Mouse (Mus musculus): ENCODE measurements around the gene Rgs8. TPM values are rescaled to one million over a fixed set of nuclear protein-coding genes. Genes with fewer than 3 reads are reported as not detected.

Rgs8 gene
- polyA plus RNA-seq, 1 experiment from 2014 or later, result 0.61 TPM

GRCm38 (mm10) chr1:153740775-153741400 lies 88.1 kb downstream of the Rgs8 start:
- 0 out of 2 replicates have a peak, but pooled peaks cover 5% of the 10 kb centered on the region for H3K36me3 ChIP-seq
- H3K9me3 ChIP-seq (replicated peaks), result no peaks in the 10 kb centered on the region
- H3K4me3 ChIP-seq, result peak overlapping the region; percentile 53
- WGBS, result 31% methylated on average over 12 of the region's 12 CpGs
- peak overlapping the region; percentile 62; the same call in 1 of the 2 replicates for H3K27ac ChIP-seq
- peaks cover 33% of the 10 kb centered on the region for H3K4me1 ChIP-seq
- no peak for DNase-seq (ENCODE audit: low spot score)
- H3K27me3 ChIP-seq (ENCODE audit: low read depth, poor library complexity, severe bottlenecking), result peaks cover 63% of the 10 kb centered on the region

- Histone ChIP-seq H3K4me3 (peak overlapping the region; percentile 53; the same call in 1 of the 2 replicates), H3K27me3 (ENCODE audit: low read depth, poor library complexity, severe bottlenecking) (peaks cover 61% of the 10 kb centered on the region), H3K36me3 (0 out of 2 replicates have a peak, but pooled peaks cover 5% of the 10 kb centered on the region), H3K9me3 (replicated peaks) (no peaks in the 10 kb centered on the region), H3K4me1 (peaks cover 31% of the 10 kb centered on the region), H3K27ac (no peak overlapping the region)
- 76% methylated on average over 18 of the region's 18 CpGs for WGBS
- DNase-seq (ENCODE audit: low spot score), result no peak
These were observed 88.9 kb downstream of the Rgs8 start for GRCm38 (mm10) chr1:153741551-153742316.

GRCm38 (mm10) chr1:153742374-153743155 lies 89.7 kb downstream of the Rgs8 start:
- peaks cover 23% of the 10 kb centered on the region for H3K4me1 ChIP-seq
- DNase-seq (ENCODE audit: low spot score), result peak; percentile 82
- no peaks in the 10 kb centered on the region for H3K9me3 ChIP-seq (replicated peaks)
- H3K36me3 ChIP-seq, result 0 out of 2 replicates have a peak, but pooled peaks cover 5% of the 10 kb centered on the region
- peaks cover 54% of the 10 kb centered on the region for H3K27me3 ChIP-seq (ENCODE audit: low read depth, poor library complexity, severe bottlenecking)
- 64% methylated on average over 11 of the region's 11 CpGs for WGBS
- H3K27ac ChIP-seq, result no peak overlapping the region
- H3K4me3 ChIP-seq, result no peak overlapping the region

- 87% methylated on average over 14 of the region's 14 CpGs for WGBS
- Histone ChIP-seq H3K36me3 (0 out of 2 replicates have a peak, but pooled peaks cover 5% of the 10 kb centered on the region), H3K27me3 (ENCODE audit: low read depth, poor library complexity, severe bottlenecking) (peaks cover 18% of the 10 kb centered on the region), H3K4me3 (no peak overlapping the region), H3K4me1 (peaks cover 17% of the 10 kb centered on the region), H3K9me3 (replicated peaks) (no peaks in the 10 kb centered on the region), H3K27ac (no peak overlapping the region)
- no peak for DNase-seq (ENCODE audit: low spot score)
These were observed 93.4 kb downstream of the Rgs8 start for GRCm38 (mm10) chr1:153746119-153746670.

GRCm38 (mm10) chr1:153746728-153747127 lies 93.9 kb downstream of the Rgs8 start:
- Histone ChIP-seq H3K4me1 (peaks cover 18% of the 10 kb centered on the region), H3K9me3 (replicated peaks) (no peaks in the 10 kb centered on the region), H3K27me3 (ENCODE audit: low read depth, poor library complexity, severe bottlenecking) (peaks cover 13% of the 10 kb centered on the region), H3K27ac (no peak overlapping the region), H3K36me3 (0 out of 2 replicates have a peak, but pooled peaks cover 5% of the 10 kb centered on the region), H3K4me3 (no peak overlapping the region)
- WGBS, result 5% methylated on average over 12 of the region's 12 CpGs
- peak; percentile 83 for DNase-seq (ENCODE audit: low spot score)

- WGBS, result 84% methylated on average over 12 of the region's 12 CpGs
These were observed 95.2 kb downstream of the Rgs8 start for GRCm38 (mm10) chr1:153747861-153748530.

GRCm38 (mm10) chr1:153748549-153748948 lies 95.7 kb downstream of the Rgs8 start:
- WGBS, result 12% methylated on average over 1 of the region's 1 CpGs
- Histone ChIP-seq H3K36me3 (0 out of 2 replicates have a peak, but pooled peaks cover 5% of the 10 kb centered on the region), H3K27ac (peak overlapping the region; percentile 93), H3K4me3 (no peak overlapping the region; the same call in 1 of the 2 replicates), H3K4me1 (peaks cover 22% of the 10 kb centered on the region), H3K9me3 (replicated peaks) (no peaks in the 10 kb centered on the region), H3K27me3 (ENCODE audit: low read depth, poor library complexity, severe bottlenecking) (0 out of 2 replicates have a peak, but pooled peaks cover 6% of the 10 kb centered on the region)
- peak; percentile 57 for DNase-seq (ENCODE audit: low spot score)

More at GRCm38 (mm10) chr1:153747861-153748530, 95.2 kb downstream of the Rgs8 start:
- 0 out of 2 replicates have a peak, but pooled peaks cover 5% of the 10 kb centered on the region for H3K36me3 ChIP-seq
- no peak for DNase-seq (ENCODE audit: low spot score)
- H3K27me3 ChIP-seq (ENCODE audit: low read depth, poor library complexity, severe bottlenecking), result 0 out of 2 replicates have a peak, but pooled peaks cover 9% of the 10 kb centered on the region
- no peaks in the 10 kb centered on the region for H3K9me3 ChIP-seq (replicated peaks)
- peaks cover 22% of the 10 kb centered on the region for H3K4me1 ChIP-seq
- H3K4me3 ChIP-seq, result no peak overlapping the region
- no peak overlapping the region for H3K27ac ChIP-seq

- no peaks in the 10 kb centered on the region for H3K9me3 ChIP-seq (replicated peaks)
- H3K27ac ChIP-seq, result peak within 1 kb of the TSS; percentile 93
- peak; percentile 86 for DNase-seq (ENCODE audit: low spot score)
- H3K4me3 ChIP-seq, result peak within 1 kb of the TSS; percentile 51
- 5% methylated on average over 18 of the region's 18 CpGs for WGBS
- H3K36me3 ChIP-seq, result no peaks in the 10 kb centered on the region
- peaks cover 22% of the 10 kb centered on the region for H3K4me1 ChIP-seq
- 0 out of 2 replicates have a peak, but pooled peaks cover 4% of the 10 kb centered on the region for H3K27me3 ChIP-seq (ENCODE audit: low read depth, poor library complexity, severe bottlenecking)
These were observed 96.5 kb downstream of the Rgs8 start, which contains the start of gene Rnasel for GRCm38 (mm10) chr1:153749211-153749801. Gene Rnasel (plus strand): TSS chr1:153749426.

Other genes with a start within 250 kb of the Rgs8 start
- gene Shcbp1l, start 227.9 kb upstream of the Rgs8 start, polyA plus RNA-seq (2016; fragmentation: Nextera tagmentation; extraction: Ambion mirVana), result 0.14 and 0.15 TPM in 2 replicates
- gene Dhx9, start 165.4 kb upstream of the Rgs8 start, polyA plus RNA-seq (2016; fragmentation: Nextera tagmentation; extraction: Ambion mirVana), result 37.0 and 40.9 TPM in 2 replicates
- gene Npl, start 103.0 kb upstream of the Rgs8 start, polyA plus RNA-seq (2016; fragmentation: Nextera tagmentation; extraction: Ambion mirVana), result 4.9 and 5.2 TPM in 2 replicates
- gene Rgs16, start 87.3 kb downstream of the Rgs8 start, polyA plus RNA-seq (2016; fragmentation: Nextera tagmentation; extraction: Ambion mirVana), result 3.1 and 6.0 TPM in 2 replicates
- 4.0 and 8.2 TPM in 2 replicates for gene Rnasel, start 96.4 kb downstream of the Rgs8 start, polyA plus RNA-seq (2016; fragmentation: Nextera tagmentation; extraction: Ambion mirVana)
- not detected in 2 replicates for gene Rgsl1, start 191.1 kb downstream of the Rgs8 start, polyA plus RNA-seq (2016; fragmentation: Nextera tagmentation; extraction: Ambion mirVana)
- gene Teddm1b, start 221.3 kb downstream of the Rgs8 start, polyA plus RNA-seq (2016; fragmentation: Nextera tagmentation; extraction: Ambion mirVana), result 0.64 and 2.1 TPM in 2 replicates
- gene Teddm1a, start 238.7 kb downstream of the Rgs8 start, polyA plus RNA-seq (2016; fragmentation: Nextera tagmentation; extraction: Ambion mirVana), result not detected in 2 replicates
- 122 and 125 TPM in 2 replicates for gene Glul, start 246.9 kb downstream of the Rgs8 start, polyA plus RNA-seq (2016; fragmentation: Nextera tagmentation; extraction: Ambion mirVana)
- gene Teddm2, start 247.2 kb downstream of the Rgs8 start, polyA plus RNA-seq (2016; fragmentation: Nextera tagmentation; extraction: Ambion mirVana), result 0.69 and 0.74 TPM in 2 replicates